Mouse (Mus musculus) cerebellum, postnatal 14 days (tissue): ENCODE measurements around the gene G430095P16Rik.

Experiments used
- DNase-seq, 2 experiments: peaks; one replicate each; pipeline ENCODE4 v3.0.0; 2021; ENCODE audit warnings: mixed read lengths in 2 of 2

G430095P16Rik gene

DNA sequence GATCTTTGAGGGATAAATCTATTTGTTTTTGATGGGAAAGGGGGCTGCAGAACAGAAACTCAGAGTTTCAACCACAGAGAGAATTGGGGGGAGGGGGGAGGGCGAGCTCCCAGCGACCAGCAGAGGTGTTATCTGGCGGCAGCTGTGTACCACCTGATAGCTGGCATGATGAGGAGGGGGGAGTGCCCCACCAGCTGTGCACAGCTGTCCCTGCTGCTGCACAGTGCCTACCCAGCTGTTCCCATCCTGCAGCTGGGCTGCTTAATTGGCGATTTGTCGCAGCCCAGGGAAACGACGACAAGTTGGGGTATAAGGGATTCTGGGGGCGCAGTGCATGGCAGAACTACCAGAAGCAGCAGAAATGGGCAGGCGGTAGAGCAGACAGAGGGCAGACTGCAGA, 1.9 kb downstream of the G430095P16Rik start:
- DNase-seq, result no peak

DNA sequence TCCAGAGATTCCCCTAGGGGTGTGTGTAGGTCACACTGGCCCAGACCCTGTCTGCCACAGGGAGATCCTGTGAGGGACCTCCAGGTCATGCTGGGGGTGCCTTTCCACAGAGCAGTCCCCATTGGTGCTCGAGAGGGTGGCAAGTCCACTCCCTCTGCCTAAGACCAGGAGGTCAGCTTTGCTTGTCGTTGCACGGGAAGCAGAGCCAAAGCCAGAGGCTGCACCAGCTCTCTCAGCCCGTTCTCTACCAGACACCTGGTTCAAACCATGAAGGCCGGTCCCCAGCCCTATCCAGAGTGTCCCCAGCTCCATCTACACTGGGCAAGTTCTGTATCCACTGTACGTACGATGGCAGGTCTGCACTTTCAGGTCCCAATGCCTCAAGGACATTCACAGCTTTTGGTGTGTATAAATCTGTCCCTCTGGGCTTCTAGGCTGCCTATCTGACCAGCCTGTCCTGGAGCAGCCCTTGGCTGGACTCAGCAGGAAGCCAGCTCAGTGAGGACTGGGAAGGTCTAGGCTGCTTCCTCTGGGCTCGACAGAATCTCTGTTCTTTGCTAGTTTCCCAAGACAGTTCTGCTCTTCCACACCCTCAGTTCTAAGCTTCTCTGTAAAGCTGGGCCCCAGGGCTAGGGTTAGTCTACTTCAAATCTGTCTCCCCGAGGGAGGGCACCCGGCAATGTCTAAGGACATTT, 2.6 kb downstream of the G430095P16Rik start:
- DNase-seq, result no peak

- no peak for DNase-seq
Measured at GRCm38 (mm10) chr8:84725941-84726259, 3.1 kb downstream of the G430095P16Rik start.

DNA sequence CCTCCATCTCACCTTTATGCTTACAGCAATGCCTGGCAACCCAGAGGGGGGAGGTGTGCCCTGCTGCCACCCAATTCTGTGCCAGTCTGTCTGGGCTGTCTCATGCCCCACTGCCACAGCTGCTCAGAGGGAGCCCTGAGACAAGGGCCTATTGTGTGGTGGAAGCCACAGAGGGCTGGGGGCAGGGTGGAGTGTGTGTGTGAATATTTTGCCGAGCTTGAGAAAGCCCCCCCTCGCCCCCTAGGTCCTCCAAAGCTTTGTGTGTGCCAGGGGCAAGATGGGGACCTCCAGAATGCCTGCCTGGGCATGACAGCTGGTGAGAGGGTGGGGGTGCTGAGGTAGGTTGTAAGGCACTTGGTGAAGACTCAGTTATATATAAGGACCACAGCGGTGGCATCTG, 5.7 kb downstream of the G430095P16Rik start:
- peak in 1 of 2 experiments; percentile 62 for DNase-seq

GRCm38 (mm10) chr8:84729921-84730362, 7.1 kb downstream of the G430095P16Rik start:
- DNase-seq, result peak; percentile 82 to 84

- peak in 1 of 2 experiments; percentile 62 for DNase-seq
Measured at GRCm38 (mm10) chr8:84730541-84731370, 7.9 kb downstream of the G430095P16Rik start.

DNA sequence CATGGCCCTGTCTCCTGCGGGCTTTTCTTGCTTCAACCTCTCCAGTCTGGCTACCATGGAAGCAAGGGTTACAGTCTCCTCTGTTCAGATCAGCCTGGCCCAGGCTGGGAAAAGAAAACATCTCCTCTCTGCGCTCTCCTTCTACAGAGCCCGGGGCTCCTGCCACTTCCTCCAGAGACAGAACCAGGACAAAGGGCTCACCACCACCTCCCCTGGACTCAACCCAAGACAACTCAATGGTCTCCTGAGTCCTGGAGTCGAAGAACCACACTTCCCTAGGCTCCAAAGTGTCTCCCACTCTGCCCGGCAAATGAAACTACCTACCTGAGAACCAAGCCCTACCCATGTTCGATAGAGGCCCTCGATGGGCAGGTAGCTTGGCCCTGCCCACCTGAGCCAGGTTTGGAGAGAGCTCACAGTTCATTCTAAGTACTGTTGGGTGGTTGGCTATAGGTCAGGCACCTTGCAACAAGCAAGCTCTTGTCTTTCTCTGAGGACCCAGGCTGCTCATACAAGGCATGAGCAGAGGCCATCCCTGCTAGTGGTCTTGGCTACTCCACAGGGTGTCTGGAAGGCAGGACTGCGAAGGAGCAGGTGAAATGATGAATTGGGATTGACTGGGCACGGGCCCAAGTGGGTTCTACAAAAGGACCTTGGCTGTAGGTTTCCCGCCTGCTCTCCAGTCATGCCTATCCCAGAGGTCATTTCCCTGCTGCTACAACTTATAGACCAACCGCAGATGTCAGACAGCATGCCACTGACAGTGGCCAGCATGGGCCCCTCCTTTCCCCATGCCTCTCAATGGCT, 8.8 kb downstream of the G430095P16Rik start:
- peak in 1 of 2 experiments; percentile 68 for DNase-seq

DNA sequence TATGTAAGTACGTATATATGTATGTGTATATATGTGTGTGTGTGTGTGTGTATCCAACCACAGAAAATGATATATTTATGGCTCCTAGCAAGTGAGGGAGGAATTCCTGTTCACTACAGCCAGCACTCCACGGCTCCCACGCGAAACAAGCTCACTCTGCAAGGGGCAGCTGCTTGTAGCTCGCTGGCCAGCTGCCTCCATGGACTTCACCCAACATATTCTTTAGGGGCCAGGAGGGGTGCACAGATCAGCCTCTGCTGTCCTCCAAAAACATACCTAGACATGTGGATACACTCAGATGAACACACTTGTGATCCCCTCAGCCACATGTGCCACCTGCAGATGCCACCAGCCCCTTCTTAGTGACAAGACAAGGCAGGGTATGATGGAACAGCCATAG, 9.7 kb downstream of the G430095P16Rik start:
- no peak for DNase-seq

DNA sequence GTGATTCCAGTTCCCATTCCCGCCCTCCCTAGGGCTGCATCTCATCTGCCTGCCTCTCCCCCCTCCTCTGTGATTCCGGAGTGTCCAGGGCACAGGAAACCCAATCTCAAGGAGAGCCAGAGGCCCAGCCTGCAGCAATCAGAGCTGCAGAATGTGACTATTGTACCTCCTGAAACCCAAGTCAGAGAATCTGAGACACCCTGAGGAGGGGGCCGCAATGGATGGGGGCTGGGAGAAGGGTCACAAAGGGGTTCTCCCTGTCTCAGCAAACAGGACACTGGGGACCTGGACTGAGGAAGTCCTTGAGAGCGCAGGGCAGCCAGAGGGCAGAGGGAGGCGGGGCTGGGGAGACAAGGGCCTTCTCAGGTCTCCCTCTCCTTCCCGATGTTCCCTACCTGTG, 10.2 kb downstream of the G430095P16Rik start:
- no peak for DNase-seq

DNA sequence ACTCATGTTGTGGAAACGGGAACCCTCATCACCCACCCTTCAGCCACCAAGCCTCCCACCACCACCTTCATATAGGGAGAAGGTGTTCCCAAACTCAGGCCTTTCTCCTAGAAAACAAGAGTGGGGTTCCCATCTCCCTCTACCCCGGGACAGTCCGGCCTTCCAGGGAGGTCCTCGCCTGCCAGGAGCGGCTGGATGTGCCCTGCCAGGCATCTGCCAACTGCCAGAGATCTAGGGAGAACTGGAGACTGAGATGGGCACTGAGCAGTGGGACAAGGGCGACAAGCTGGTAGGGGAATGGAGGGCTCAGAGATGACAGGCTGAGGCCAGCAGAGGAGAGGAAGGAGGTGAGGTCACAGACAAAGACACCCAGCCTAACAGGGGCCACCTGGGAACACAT, 11.2 kb downstream of the G430095P16Rik start:
- no peak for DNase-seq

- DNase-seq, result no peak
Measured at GRCm38 (mm10) chr8:84734680-84735079, 11.9 kb downstream of the G430095P16Rik start.

GRCm38 (mm10) chr8:84735597-84735996, 12.8 kb downstream of the G430095P16Rik start:
- DNase-seq, result no peak

DNA sequence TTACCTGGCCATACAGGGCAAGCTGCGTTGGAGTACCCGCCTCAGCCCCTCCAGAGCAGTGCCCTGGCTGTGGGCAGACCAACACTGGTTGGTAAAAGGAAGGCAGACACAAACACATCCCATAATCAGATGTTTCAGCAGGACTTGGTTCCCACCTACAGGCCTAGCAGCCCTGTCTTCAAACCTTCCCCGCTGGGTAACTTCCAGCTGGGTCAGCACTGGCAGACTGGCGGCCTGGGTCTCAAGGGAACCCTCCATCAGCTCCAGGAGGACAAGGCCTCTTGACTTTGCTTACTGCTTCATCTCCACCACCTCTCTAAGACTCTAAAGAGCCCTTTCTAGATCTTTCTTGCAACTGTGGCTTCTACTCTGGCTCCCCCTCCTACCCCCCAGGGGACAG, 13.7 kb downstream of the G430095P16Rik start:
- no peak for DNase-seq

DNA sequence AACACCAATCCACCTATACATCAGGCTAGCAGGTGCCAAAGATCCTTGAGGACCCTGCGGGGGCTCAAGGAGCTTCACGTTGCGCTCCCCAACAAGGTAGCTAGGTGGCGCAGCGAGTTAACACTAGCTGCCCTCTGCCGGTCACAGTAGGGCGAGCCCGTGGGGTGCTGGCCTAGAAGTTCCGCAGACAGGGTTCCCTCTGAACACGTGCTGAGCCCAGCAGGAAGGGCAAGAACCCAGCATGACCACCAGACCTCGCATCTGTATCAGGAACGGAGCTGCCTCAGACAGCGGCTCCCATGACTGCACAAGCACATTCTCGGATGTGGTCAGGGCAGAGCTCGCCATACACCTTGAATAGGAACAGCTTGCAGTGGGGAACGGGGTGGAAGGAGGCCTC, 14.8 kb downstream of the G430095P16Rik start:
- peak; percentile 87 to 91 for DNase-seq

DNA sequence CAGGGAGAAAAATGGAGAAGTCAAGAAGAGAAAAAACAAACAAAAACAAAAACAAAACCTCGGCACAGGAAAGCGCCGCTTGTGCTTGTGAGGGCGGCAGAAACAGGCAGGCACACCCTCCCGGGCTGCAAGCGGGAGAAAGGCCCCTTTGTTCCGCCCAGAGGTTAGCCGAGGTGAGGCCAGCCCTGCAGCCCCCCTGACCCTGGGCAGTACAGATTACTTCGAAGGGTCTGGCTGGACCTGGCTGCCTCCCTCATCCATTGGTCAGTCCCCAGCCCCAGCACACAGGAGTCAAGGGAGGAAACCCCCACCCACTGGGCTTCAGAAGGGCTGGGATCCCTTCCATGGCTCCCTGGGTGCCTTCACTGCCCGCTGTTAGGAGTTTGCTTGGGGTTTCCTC, 15.5 kb downstream of the G430095P16Rik start:
- DNase-seq, result no peak

GRCm38 (mm10) chr8:84738715-84739400, 16.1 kb downstream of the G430095P16Rik start:
- no peak for DNase-seq

DNA sequence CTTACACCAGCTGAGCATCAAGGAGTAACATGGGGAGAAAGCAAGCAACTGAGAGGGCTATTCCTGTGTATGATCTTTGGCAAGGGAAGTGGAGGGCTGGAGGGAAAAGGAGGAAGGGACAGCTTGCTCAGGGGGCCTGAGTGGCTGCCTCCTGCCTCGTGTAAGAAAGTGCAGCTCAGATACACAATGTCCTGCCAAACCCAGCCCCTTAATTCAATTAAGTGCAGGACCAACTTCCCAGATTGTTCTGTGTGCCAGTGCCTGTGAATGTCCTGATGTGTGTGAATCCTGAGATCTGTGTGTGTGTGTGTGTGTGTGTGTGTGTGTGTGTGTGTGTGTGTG, 16.6 kb downstream of the G430095P16Rik start:
- no peak for DNase-seq

DNA sequence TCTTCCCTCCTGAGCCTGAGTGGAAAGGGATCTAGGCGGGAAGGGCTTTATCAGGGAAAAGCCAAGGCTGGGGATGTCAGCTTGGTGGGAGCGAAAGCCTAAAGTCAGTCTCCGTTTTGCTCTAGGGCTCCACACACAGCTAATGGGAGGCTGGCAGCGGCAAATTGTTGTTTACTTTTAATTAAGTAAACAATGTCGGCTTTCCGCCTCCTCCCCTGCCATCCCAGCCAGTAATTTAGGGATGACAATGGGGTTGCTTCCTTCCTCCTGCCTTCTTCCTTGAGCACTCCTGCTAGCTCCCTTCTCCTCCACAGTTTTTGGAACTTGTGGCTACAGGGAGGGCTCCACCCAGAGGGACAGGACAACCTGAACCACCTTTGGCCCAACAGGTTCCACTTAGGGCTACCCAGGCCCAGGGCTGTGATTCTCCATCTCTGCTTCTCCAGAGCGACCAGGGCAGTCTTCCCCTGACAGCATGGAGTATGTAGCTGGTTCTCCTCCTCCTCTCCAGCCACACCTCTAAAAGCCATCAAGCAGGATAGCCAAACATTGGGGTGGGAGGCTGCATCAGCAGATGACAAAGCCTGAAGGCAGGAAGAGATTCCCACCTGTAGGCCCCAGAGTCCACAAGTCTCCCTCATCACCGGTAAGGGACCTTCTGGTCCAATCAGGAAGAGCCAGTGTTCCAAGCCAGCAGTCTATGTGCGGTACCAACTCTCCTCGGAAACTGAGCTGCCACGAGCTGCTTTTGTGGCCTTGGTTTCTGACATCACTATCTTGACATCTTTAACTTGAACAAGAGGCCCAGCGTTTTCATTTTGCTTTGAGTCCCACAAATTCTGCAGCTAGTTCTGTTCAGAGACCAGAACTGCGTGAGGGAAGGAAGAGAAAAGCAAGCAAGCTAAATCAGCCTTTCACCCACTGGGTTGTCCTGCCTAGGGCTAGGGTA, 18.4 kb downstream of the G430095P16Rik start:
- no peak for DNase-seq

DNA sequence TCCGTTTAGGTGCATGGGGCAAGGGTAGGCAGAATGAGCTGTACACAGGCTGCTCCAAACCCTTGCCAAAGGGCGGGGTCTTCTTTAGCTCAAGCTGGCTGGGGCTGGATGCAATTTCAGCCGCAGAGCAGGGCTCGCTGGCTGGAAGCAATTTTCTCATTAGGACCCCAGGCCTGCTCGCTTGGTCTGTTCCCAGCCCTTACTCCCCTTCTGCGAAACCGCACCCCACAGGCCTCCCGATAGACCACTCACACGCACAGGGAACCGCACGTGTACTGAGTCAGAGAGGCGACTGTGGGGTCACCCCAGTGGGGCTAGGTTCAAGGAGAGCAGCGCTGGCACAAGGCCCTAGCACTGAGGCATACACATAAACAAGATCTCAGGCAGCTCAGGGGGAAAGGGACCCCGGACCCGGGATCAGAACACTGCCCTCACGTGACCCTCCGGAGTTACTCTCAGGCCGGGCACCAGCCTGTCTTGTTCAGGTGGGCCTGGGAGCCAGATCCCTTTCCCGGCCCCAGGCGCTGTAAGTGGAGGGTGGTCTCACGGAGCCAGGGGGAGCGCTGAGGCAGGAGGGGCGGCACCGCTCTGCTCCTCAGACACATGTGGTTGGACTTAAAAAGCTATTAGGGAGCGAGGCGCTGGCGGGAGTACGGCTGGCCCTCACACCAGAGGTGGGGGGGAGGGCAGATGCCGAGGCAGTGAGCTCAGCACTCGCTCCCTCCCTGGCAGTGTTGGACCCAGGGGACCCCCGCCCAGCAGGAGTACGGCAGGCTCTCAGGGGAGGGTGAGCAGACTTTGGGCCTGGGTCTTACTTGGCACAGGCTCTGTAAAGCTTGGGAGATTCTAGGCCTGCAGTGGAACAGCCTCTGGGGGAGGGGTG, 19.6 kb downstream of the G430095P16Rik start:
- DNase-seq, result peak; percentile 56 to 63

- no peak for DNase-seq
Measured at GRCm38 (mm10) chr8:84743054-84743415, 20.2 kb downstream of the G430095P16Rik start.
